Mouse (Mus musculus) gastrocnemius, postnatal 36 days (tissue): Measurements from ENCODE around the gene Tekt1. TPM values are rescaled to one million over a fixed set of nuclear protein-coding genes. Genes with fewer than 3 reads are reported as not detected.

Source experiments
- microRNA-seq, 2 experiments: library from miRNA; unstranded; fragments of <30 nt; microRNA quantifications; one replicate each; pipeline ENCODE4 v1.2.0; 2021
- total RNA-seq, 2 experiments: library from RNA; stranded (reverse); gene quantifications; 2 replicates each; pipeline ENCODE4 v1.2.3; 2021

The Tekt1 gene
- total RNA-seq, 2 experiments from 2014 or later, result 0.92 to 1.1 TPM

Small RNA genes lying within 50 kb of the gene (microRNA-seq; reads per million reads assigned to microRNA genes)
- gene Mir6338, result 0 reads per million in 2 experiments

Other genes starting within 250 kb of the Tekt1 start
- gene Pitpnm3, start 226.7 kb downstream of the Tekt1 start, total RNA-seq, result 1 to 10 TPM; 1.1 to 1.9 TPM
- under 1 TPM; 0.07 to 0.23 TPM for gene Gm43951, start 155.6 kb downstream of the Tekt1 start, total RNA-seq
- gene 4933427D14Rik, start 155.0 kb downstream of the Tekt1 start, total RNA-seq, result 1 to 10 TPM in 1 of 2 experiments, under 1 TPM in 1; 0.77 to 1.2 TPM
- gene Txndc17, start 154.9 kb downstream of the Tekt1 start, total RNA-seq, result 10 to 100 TPM; 27.6 to 28.5 TPM
- gene Med31, start 146.8 kb downstream of the Tekt1 start, total RNA-seq, result 1 to 10 TPM; 4.4 to 7.2 TPM
- gene Slc13a5, start 95.2 kb downstream of the Tekt1 start, total RNA-seq, result not detected
- 1 to 10 TPM; 3.5 to 6.9 TPM for gene Xaf1, start 60.8 kb downstream of the Tekt1 start, total RNA-seq
- gene Fbxo39, start 48.0 kb downstream of the Tekt1 start, total RNA-seq, result not detected
- 100 to 1,000 TPM; 206 to 299 TPM for gene Smtnl2, start 49.3 kb upstream of the Tekt1 start, total RNA-seq
- 1 to 10 TPM in 1 of 2 experiments, under 1 TPM in 1; 0.28 to 1.0 TPM for gene Ggt6, start 73.1 kb upstream of the Tekt1 start, total RNA-seq
- gene Mybbp1a, start 78.9 kb upstream of the Tekt1 start, total RNA-seq, result 10 to 100 TPM; 48.6 to 58.9 TPM
- gene Spns2, start 127.5 kb upstream of the Tekt1 start, total RNA-seq, result 10 to 100 TPM; 21.3 to 25.1 TPM
- gene Spns3, start 188.1 kb upstream of the Tekt1 start, total RNA-seq, result under 1 TPM; 0.10 to 0.12 TPM
- 10 to 100 TPM; 81.2 to 85.0 TPM for gene Ube2g1, start 244.8 kb upstream of the Tekt1 start, total RNA-seq